Mouse (Mus musculus) kidney, adult 2 months (tissue): Measurements from ENCODE around the gene Nos1.

ENCODE experiments used
- CTCF ChIP-seq: fragments of 200-500 bp; conservative IDR thresholded peaks from 2 replicates; pipeline ENCODE4 v1.5.1; 2011; ENCODE audit warnings: low read depth, mild to moderate bottlenecking, control low read depth, low read length, moderate library complexity, mixed read lengths; ENCODE audit not compliant: insufficient read depth, insufficient read length
- POLR2A ChIP-seq: fragments of 200-500 bp; IDR thresholded peaks from one replicate; pipeline ENCODE4 v1.6.1; 2011; ENCODE audit warnings: low read depth, low read length, control low read depth

- TF ChIP-seq CTCF (no peak), POLR2A (no peak)
Measured at GRCm38 (mm10) chr5:117997434-117997970, 216.7 kb downstream of the Nos1 start.
